Mouse (Mus musculus): ENCODE data around the gene Exoc8.

The Exoc8 gene

GRCm38 (mm10) chr8:124859466-124859865, 38.0 kb downstream of the Exoc8 start:
- in situ Hi-C loops (cut with MboI, MseI) = no loop called here

- in situ Hi-C loops (cut with MboI, MseI) = no loop called here
Measured at GRCm38 (mm10) chr8:124853511-124853910, 44.0 kb downstream of the Exoc8 start.

- in situ Hi-C loops (cut with MboI, MseI) = no loop called here
Measured at GRCm38 (mm10) chr8:124845573-124845972, 51.9 kb downstream of the Exoc8 start.

DNA sequence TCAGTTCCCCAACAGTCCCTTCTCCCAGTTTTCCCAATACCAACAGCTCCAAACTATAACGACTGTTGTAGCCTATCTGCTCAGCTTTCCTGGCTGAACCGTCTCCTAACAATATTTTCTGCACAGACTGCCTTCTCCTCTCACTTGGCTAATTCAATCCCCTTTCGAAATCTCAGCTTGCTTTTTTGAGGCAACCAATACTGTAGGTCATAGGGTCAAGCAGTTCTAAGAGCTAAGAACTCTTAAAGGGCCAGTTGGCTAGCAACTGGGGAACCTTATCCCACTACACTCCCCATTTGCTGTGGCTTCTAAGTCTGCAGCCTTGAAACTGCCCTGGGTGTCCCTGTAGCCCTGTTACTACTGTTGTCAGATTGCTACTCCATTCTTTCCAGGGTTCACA, 52.4 kb downstream of the Exoc8 start:
- in situ Hi-C loops (cut with MboI, MseI) = no loop called here

All from T-helper 17 cell (primary cell).